Comparison of ENCODE assay signal across 31 mouse cellular contexts in genomic region chr8:19259667-19260066, GRCm38 (mm10). TPM values are rescaled to one million over a fixed set of nuclear protein-coding genes. Genes with fewer than 3 reads are reported as not detected.
"Had no signal": no experiment of that assay in that cellular context is flagged by ENCODE, and none has a peak within 500 bp of the region (broad histone marks: within the 10 kb centered on the region; RNA-seq: fewer than 3 reads in every experiment).

No protein-coding gene starts in this region.

- H3K4me3 ChIP-seq: heart, adult 2 months; heart, embryonic 13.5 days; heart, embryonic 15.5 days; hindbrain, embryonic 13.5 days; hindbrain, embryonic 15.5 days; limb, embryonic 13.5 days; limb, embryonic 15.5 days; liver, embryonic 12.5 days had no signal

- DNase-seq: gastrocnemius, postnatal 14 days; gastrocnemius, postnatal 36 days; heart, adult 11 months; heart, adult 2 months; heart, postnatal 14 days; heart, postnatal 36 days; kidney, adult 8-10 months; kidney, postnatal 25 days; layer of hippocampus, adult 9-11 months; layer of hippocampus, postnatal 36 days; left cerebral cortex, postnatal 4 days; lung, adult 18-20 months had no signal

- ATAC-seq: hindbrain, postnatal 0 days; intestine, embryonic 16.5 days; liver, embryonic 12.5 days had no signal

- H3K36me3 ChIP-seq: heart, embryonic 13.5 days; heart, embryonic 15.5 days; hindbrain, embryonic 13.5 days; hindbrain, embryonic 15.5 days; limb, embryonic 13.5 days; limb, embryonic 15.5 days; liver, embryonic 12.5 days had no signal

- H3K27ac ChIP-seq: heart, adult 2 months; heart, embryonic 13.5 days; heart, embryonic 15.5 days; hindbrain, embryonic 13.5 days; hindbrain, embryonic 15.5 days; hindbrain, postnatal 0 days; limb, embryonic 13.5 days; limb, embryonic 15.5 days; liver, embryonic 12.5 days; liver, embryonic 14.5 days had no signal

- H3K9me3 ChIP-seq: heart, embryonic 13.5 days; heart, embryonic 15.5 days; limb, embryonic 15.5 days; liver, embryonic 12.5 days had no signal

- H3K4me2 ChIP-seq: heart, embryonic 11.5 days; heart, embryonic 13.5 days; heart, embryonic 15.5 days; hindbrain, embryonic 13.5 days; hindbrain, embryonic 15.5 days; limb, embryonic 13.5 days; limb, embryonic 15.5 days; liver, embryonic 12.5 days had no signal

- H3K9ac ChIP-seq: heart, embryonic 13.5 days; heart, embryonic 15.5 days; hindbrain, embryonic 13.5 days; hindbrain, embryonic 15.5 days; limb, embryonic 13.5 days; limb, embryonic 15.5 days; liver, embryonic 12.5 days; liver, embryonic 14.5 days had no signal

- H3K27me3 ChIP-seq: heart, embryonic 13.5 days; heart, embryonic 15.5 days; hindbrain, embryonic 13.5 days; hindbrain, embryonic 15.5 days; limb, embryonic 13.5 days; limb, embryonic 15.5 days; liver, embryonic 12.5 days had no signal

- H3K4me1 ChIP-seq: heart, embryonic 13.5 days; heart, embryonic 15.5 days; hindbrain, embryonic 13.5 days; hindbrain, embryonic 15.5 days; limb, embryonic 13.5 days; limb, embryonic 15.5 days; liver, embryonic 12.5 days had no signal

RNA-seq across cellular contexts. Expression of gene Defb5, which starts 12.3 kb away (rescaled TPM):
- polyA plus RNA-seq: gonadal fat pad, adult 2 months; heart, adult 2 months; heart, embryonic 11.5 days; heart, embryonic 13.5 days; heart, embryonic 15.5 days; heart, postnatal 0 days; hindbrain, embryonic 11.5 days; hindbrain, embryonic 13.5 days; hindbrain, embryonic 15.5 days; hindbrain, postnatal 0 days; intestine, embryonic 14.5 days; intestine, embryonic 16.5 days; large intestine, adult 2 months; limb, embryonic 11.5 days; limb, embryonic 13.5 days; limb, embryonic 15.5 days; liver, adult 2 months; liver, embryonic 12.5 days; liver, embryonic 14.5 days; liver, embryonic 16.5 days had no signal

RNA-seq across cellular contexts. Expression of gene Defb46, which starts 20.0 kb away (rescaled TPM):
- polyA plus RNA-seq: gonadal fat pad, adult 2 months; heart, adult 2 months; heart, embryonic 11.5 days; heart, embryonic 13.5 days; heart, embryonic 15.5 days; heart, postnatal 0 days; hindbrain, embryonic 11.5 days; hindbrain, embryonic 13.5 days; hindbrain, embryonic 15.5 days; hindbrain, postnatal 0 days; intestine, embryonic 14.5 days; intestine, embryonic 16.5 days; large intestine, adult 2 months; limb, embryonic 11.5 days; limb, embryonic 13.5 days; limb, embryonic 15.5 days; liver, adult 2 months; liver, embryonic 12.5 days; liver, embryonic 14.5 days; liver, embryonic 16.5 days had no signal

RNA-seq across cellular contexts. Expression of gene Defb3, which starts 33.5 kb away (rescaled TPM):
- polyA plus RNA-seq: gonadal fat pad, adult 2 months; heart, adult 2 months; heart, embryonic 11.5 days; heart, embryonic 13.5 days; heart, embryonic 15.5 days; heart, postnatal 0 days; hindbrain, embryonic 11.5 days; hindbrain, embryonic 13.5 days; hindbrain, embryonic 15.5 days; hindbrain, postnatal 0 days; intestine, embryonic 14.5 days; intestine, embryonic 16.5 days; large intestine, adult 2 months; limb, embryonic 11.5 days; limb, embryonic 13.5 days; limb, embryonic 15.5 days; liver, adult 2 months; liver, embryonic 12.5 days; liver, embryonic 14.5 days; liver, embryonic 16.5 days had no signal

RNA-seq across cellular contexts. Expression of gene Defb6, which starts 34.4 kb away (rescaled TPM):
- polyA plus RNA-seq: heart, adult 2 months; heart, embryonic 11.5 days; heart, embryonic 13.5 days; heart, embryonic 15.5 days; heart, postnatal 0 days; hindbrain, embryonic 11.5 days; hindbrain, embryonic 13.5 days; hindbrain, embryonic 15.5 days; hindbrain, postnatal 0 days; intestine, embryonic 14.5 days; intestine, embryonic 16.5 days; large intestine, adult 2 months; limb, embryonic 11.5 days; limb, embryonic 13.5 days; limb, embryonic 15.5 days; liver, adult 2 months; liver, embryonic 12.5 days; liver, embryonic 14.5 days; liver, embryonic 16.5 days had no signal
